Mouse (Mus musculus) testis, postnatal 10 days (tissue): ENCODE measurements around the gene Pgs1.

Experiments
- DNase-seq: peaks from one replicate; pipeline ENCODE4 v3.0.0; 2021; ENCODE audit warnings: low spot score

The Pgs1 gene

GRCm38 (mm10) chr11:117976081-117976582, 10.0 kb upstream of the Pgs1 start:
- DNase-seq = no peak

- DNase-seq = no peak
Observed at GRCm38 (mm10) chr11:117977694-117978360, 8.3 kb upstream of the Pgs1 start.

GRCm38 (mm10) chr11:117979388-117979787, 6.7 kb upstream of the Pgs1 start:
- DNase-seq = no peak

GRCm38 (mm10) chr11:117982426-117982825, 3.7 kb upstream of the Pgs1 start:
- no peak for DNase-seq

- no peak for DNase-seq
Observed at GRCm38 (mm10) chr11:117983770-117984169, 2.3 kb upstream of the Pgs1 start.

- DNase-seq = no peak
Observed at GRCm38 (mm10) chr11:117987032-117987451, 950 bp downstream of the Pgs1 start.

GRCm38 (mm10) chr11:117987968-117988367, 1.9 kb downstream of the Pgs1 start:
- DNase-seq = no peak

GRCm38 (mm10) chr11:117989241-117989640, 3.1 kb downstream of the Pgs1 start:
- no peak for DNase-seq

- DNase-seq = no peak
Observed at GRCm38 (mm10) chr11:117989926-117990325, 3.8 kb downstream of the Pgs1 start.

- DNase-seq = no peak
Observed at GRCm38 (mm10) chr11:117991502-117992470, 5.7 kb downstream of the Pgs1 start.

GRCm38 (mm10) chr11:117993190-117994175, 7.4 kb downstream of the Pgs1 start:
- no peak for DNase-seq

- no peak for DNase-seq
Observed at GRCm38 (mm10) chr11:117994250-117995057, 8.4 kb downstream of the Pgs1 start.

GRCm38 (mm10) chr11:117995255-117995654, 9.2 kb downstream of the Pgs1 start:
- no peak for DNase-seq

GRCm38 (mm10) chr11:117995661-117996060, 9.6 kb downstream of the Pgs1 start:
- DNase-seq = no peak

GRCm38 (mm10) chr11:117996066-117996465, 10.0 kb downstream of the Pgs1 start:
- DNase-seq = no peak

GRCm38 (mm10) chr11:117997085-117997484, 11.0 kb downstream of the Pgs1 start:
- DNase-seq = no peak

- no peak for DNase-seq
Observed at GRCm38 (mm10) chr11:117998356-117998755, 12.3 kb downstream of the Pgs1 start.

- no peak for DNase-seq
Observed at GRCm38 (mm10) chr11:117999260-117999934, 13.3 kb downstream of the Pgs1 start.

- no peak for DNase-seq
Observed at GRCm38 (mm10) chr11:118000083-118000482, 14.0 kb downstream of the Pgs1 start.

- DNase-seq = no peak
Observed at GRCm38 (mm10) chr11:118000565-118001215, 14.6 kb downstream of the Pgs1 start.
